Comparison of ENCODE assay signal across 16 mouse cellular contexts in genomic region chr12:98352401-98352800, GRCm38 (mm10).
"Had no signal": no experiment of that assay in that cellular context is flagged by ENCODE, and none has a peak within 500 bp of the region (broad histone marks: within the 10 kb centered on the region; RNA-seq: fewer than 3 reads in every experiment).

No protein-coding gene starts in this region.

- H3K4me2 ChIP-seq: neural tube, embryonic 13.5 days; neural tube, embryonic 15.5 days; stomach, embryonic 15.5 days had no signal

- H3K4me1 ChIP-seq: neural tube, embryonic 13.5 days; neural tube, embryonic 15.5 days; stomach, embryonic 15.5 days had no signal

- H3K27ac ChIP-seq: neural tube, embryonic 13.5 days; neural tube, embryonic 15.5 days; stomach, embryonic 15.5 days; stomach, postnatal 0 days had no signal

- H3K36me3 ChIP-seq: neural tube, embryonic 13.5 days; neural tube, embryonic 15.5 days; stomach, embryonic 15.5 days had no signal

- H3K9me3 ChIP-seq: neural tube, embryonic 13.5 days; neural tube, embryonic 15.5 days; stomach, embryonic 15.5 days had no signal

- H3K4me3 ChIP-seq: neural tube, embryonic 13.5 days; neural tube, embryonic 15.5 days; stomach, embryonic 15.5 days had no signal

- H3K27me3 ChIP-seq: neural tube, embryonic 13.5 days; neural tube, embryonic 15.5 days; stomach, embryonic 15.5 days had no signal

- DNase-seq: retina, postnatal 1 day; right cerebral cortex, adult 18-20 months; right cerebral cortex, postnatal 14 days; right cerebral cortex, postnatal 25 days; right cerebral cortex, postnatal 4 days; spleen, adult 18-20 months; thymus, adult 18-20 months; thymus, adult 2 months; thymus, postnatal 14 days; thymus, postnatal 25 days; thymus, postnatal 36 days; thymus, postnatal 4 days had no signal

- H3K9ac ChIP-seq: neural tube, embryonic 13.5 days; neural tube, embryonic 15.5 days; stomach, embryonic 15.5 days had no signal
